Mouse (Mus musculus) E14TG2a.4 (cell line): ENCODE data around the gene Lrrc8e.

Experiments
- CTCF ChIP-seq: conservative IDR thresholded peaks from 2 replicates; pipeline ENCODE4 v1.5.1; 2014; ENCODE audit warnings: low read length
- POU5F1 ChIP-seq: IDR thresholded peaks from 2 replicates; pipeline ENCODE4 v1.6.1; 2014; ENCODE audit warnings: low read length, borderline replicate concordance

GRCm38 (mm10) chr8:4206182-4207015 is 20.2 kb upstream of the Lrrc8e start:
- no peak for TF ChIP-seq CTCF
- TF ChIP-seq POU5F1, result no peak
